Mouse (Mus musculus) erythroblast, embryonic 14.5 days (primary cell): Measurements from ENCODE around the gene Otop2.

Experiments
- GATA1 ChIP-seq: IDR thresholded peaks from 2 replicates; pipeline ENCODE4 v1.6.1; 2012; ENCODE audit warnings: low read length, inconsistent platforms, mixed read lengths
- TAL1 ChIP-seq: IDR thresholded peaks from 3 replicates; pipeline ENCODE4 v1.6.1; 2012; ENCODE audit warnings: low read length, inconsistent platforms, mixed read lengths

- TF ChIP-seq TAL1 (no peak), GATA1 (no peak)
Measured at GRCm38 (mm10) chr11:115283891-115284620, 22.9 kb upstream of the Otop2 start.
